Mouse (Mus musculus): ENCODE measurements around the gene Nrd1.

The Nrd1 gene

GRCm38 (mm10) chr4:109089999-109090398 lies 89.5 kb downstream of the Nrd1 start:
- in situ Hi-C loops (cut with MboI; ENCODE audit: unreplicated experiment in 2 of 2), result loop anchor here (5.0 to 10.0 kb wide), 2 partner anchors 62 to 65 kb away; no protein-coding TSS in a partner anchor

- in situ Hi-C loops (cut with MboI; ENCODE audit: unreplicated experiment in 2 of 2), result no loop called here
Observed at GRCm38 (mm10) chr4:109091241-109091777, 90.9 kb downstream of the Nrd1 start.

- in situ Hi-C loops (cut with MboI; ENCODE audit: unreplicated experiment in 2 of 2), result no loop called here
Observed at GRCm38 (mm10) chr4:109092344-109092743, 91.9 kb downstream of the Nrd1 start.

GRCm38 (mm10) chr4:109094269-109094668 lies 93.8 kb downstream of the Nrd1 start:
- in situ Hi-C loops (cut with MboI; ENCODE audit: unreplicated experiment in 2 of 2), result no loop called here

GRCm38 (mm10) chr4:109098861-109099260 lies 98.4 kb downstream of the Nrd1 start:
- in situ Hi-C loops (cut with MboI; ENCODE audit: unreplicated experiment in 2 of 2), result no loop called here

- in situ Hi-C loops (cut with MboI; ENCODE audit: unreplicated experiment in 2 of 2), result no loop called here
Observed at GRCm38 (mm10) chr4:109102574-109102973, 102.1 kb downstream of the Nrd1 start.

- in situ Hi-C loops (cut with MboI; ENCODE audit: unreplicated experiment in 2 of 2), result no loop called here
Observed at GRCm38 (mm10) chr4:109103145-109103883, 102.9 kb downstream of the Nrd1 start.

GRCm38 (mm10) chr4:109105254-109105653 lies 104.8 kb downstream of the Nrd1 start:
- in situ Hi-C loops (cut with MboI; ENCODE audit: unreplicated experiment in 2 of 2), result no loop called here

GRCm38 (mm10) chr4:109106034-109106433 lies 105.6 kb downstream of the Nrd1 start:
- in situ Hi-C loops (cut with MboI; ENCODE audit: unreplicated experiment in 2 of 2), result no loop called here

GRCm38 (mm10) chr4:109106594-109106993 lies 106.1 kb downstream of the Nrd1 start:
- in situ Hi-C loops (cut with MboI; ENCODE audit: unreplicated experiment in 2 of 2), result no loop called here

GRCm38 (mm10) chr4:109109012-109109411 lies 108.6 kb downstream of the Nrd1 start:
- in situ Hi-C loops (cut with MboI; ENCODE audit: unreplicated experiment in 2 of 2), result no loop called here

GRCm38 (mm10) chr4:109109686-109110085 lies 109.2 kb downstream of the Nrd1 start:
- in situ Hi-C loops (cut with MboI; ENCODE audit: unreplicated experiment in 2 of 2), result no loop called here

GRCm38 (mm10) chr4:109110978-109111377 lies 110.5 kb downstream of the Nrd1 start:
- in situ Hi-C loops (cut with MboI; ENCODE audit: unreplicated experiment in 2 of 2), result no loop called here

All from v-Abl transformed pro-B cells (cell line).